ENCODE assay signal across 17 mouse cellular contexts in genomic region chr1:172317431-172317830, GRCm38 (mm10). TPM values are rescaled to one million over a fixed set of nuclear protein-coding genes. Genes with fewer than 3 reads are reported as not detected.
DNase-seq lines count a peak whose midpoint lies in the region; ATAC-seq and TF ChIP-seq lines count a peak whose summit lies in the region.
"Had no signal": no experiment of that assay in that cellular context is flagged by ENCODE, and none has a peak within 500 bp of the region (broad histone marks: within the 10 kb centered on the region; RNA-seq: fewer than 3 reads in every experiment).

No protein-coding gene starts in this region.

- H3K36me3 ChIP-seq in heart, embryonic 11.5 days (ENCODE audit: control insufficient read depth, insufficient read depth, low read length), result no peaks in the 10 kb centered on the region
- H3K36me3 ChIP-seq in midbrain, embryonic 13.5 days, result peaks cover 19% of the 10 kb centered on the region; the same call in 1 of the 2 replicates
- peaks cover 7% of the 10 kb centered on the region; the same call in 1 of the 2 replicates for H3K36me3 ChIP-seq in midbrain, embryonic 11.5 days (ENCODE audit: control insufficient read depth, insufficient read depth, low read length)
- peaks cover 67% of the 10 kb centered on the region for H3K36me3 ChIP-seq in forebrain, embryonic 13.5 days (ENCODE audit: poor library complexity, severe bottlenecking)
- H3K36me3 ChIP-seq: hindbrain, embryonic 15.5 days had no signal

- intact Hi-C loops in heart, postnatal 10 days (cut with DNase I), result no loop called here

- ATAC-seq in heart, embryonic 11.5 days (replicated peaks; ENCODE audit: insufficient number of reproducible peaks, low FRiP score, low TSS enrichment), result no peak
- ATAC-seq in midbrain, embryonic 13.5 days, result no peak
- ATAC-seq in midbrain, embryonic 11.5 days (ENCODE audit: low FRiP score), result no peak
- no peak for ATAC-seq in forebrain, embryonic 13.5 days

- H3K9me3 ChIP-seq in heart, embryonic 11.5 days (replicated peaks; ENCODE audit: control insufficient read depth, low read length), result no peaks in the 10 kb centered on the region
- no peaks in the 10 kb centered on the region for H3K9me3 ChIP-seq in midbrain, embryonic 13.5 days
- no peaks in the 10 kb centered on the region for H3K9me3 ChIP-seq in midbrain, embryonic 11.5 days (ENCODE audit: control insufficient read depth, low read length)
- no peaks in the 10 kb centered on the region for H3K9me3 ChIP-seq in forebrain, embryonic 13.5 days (replicated peaks)
- H3K9me3 ChIP-seq: hindbrain, embryonic 15.5 days; kidney, embryonic 15.5 days; liver, embryonic 15.5 days had no signal

- no peak for TF ChIP-seq CTCF in cortical plate, adult 2 months (IDR thresholded peaks at IDR 0.05; ENCODE audit: extremely low read depth, insufficient read depth, low read length)

- peaks cover 20% of the 10 kb centered on the region for H3K27me3 ChIP-seq in heart, embryonic 11.5 days (ENCODE audit: control insufficient read depth, insufficient read depth, low read length)
- H3K27me3 ChIP-seq in midbrain, embryonic 13.5 days, result peaks cover 3% of the 10 kb centered on the region; the same call in 1 of the 2 replicates
- peaks cover 4% of the 10 kb centered on the region for H3K27me3 ChIP-seq in midbrain, embryonic 11.5 days (ENCODE audit: control insufficient read depth, insufficient read depth, low read length)
- H3K27me3 ChIP-seq in forebrain, embryonic 13.5 days, result no peaks in the 10 kb centered on the region
- H3K27me3 ChIP-seq: CH12.LX; hindbrain, embryonic 15.5 days; kidney, embryonic 15.5 days; liver, embryonic 15.5 days had no signal

- H3K9ac ChIP-seq in heart, embryonic 11.5 days (ENCODE audit: low read depth, low read length), result no peak overlapping the region
- no peak overlapping the region; the same call in 1 of the 2 replicates for H3K9ac ChIP-seq in midbrain, embryonic 13.5 days (replicated peaks)
- H3K9ac ChIP-seq in midbrain, embryonic 11.5 days (ENCODE audit: low read length), result no peak overlapping the region
- 0 out of 2 replicates have a peak overlapping the region, but pooled peaks have one; percentile 37 for H3K9ac ChIP-seq in forebrain, embryonic 13.5 days
- H3K9ac ChIP-seq: hindbrain, embryonic 15.5 days; kidney, embryonic 15.5 days; liver, embryonic 15.5 days had no signal

- TF ChIP-seq POLR2A in cortical plate, adult 2 months (IDR thresholded peaks at IDR 0.05; ENCODE audit: extremely low read depth, insufficient read depth, low read length), result no peak

- H3K4me2 ChIP-seq in heart, embryonic 11.5 days, result peak overlapping the region; percentile 38
- no peak overlapping the region; the same call in 1 of the 2 replicates for H3K4me2 ChIP-seq in midbrain, embryonic 13.5 days (replicated peaks)
- no peak overlapping the region for H3K4me2 ChIP-seq in midbrain, embryonic 11.5 days
- H3K4me2 ChIP-seq in forebrain, embryonic 13.5 days, result peak overlapping the region; percentile 18; the same call in 1 of the 2 replicates
- H3K4me2 ChIP-seq: hindbrain, embryonic 15.5 days; kidney, embryonic 15.5 days; liver, embryonic 15.5 days had no signal

- 46% methylated on average over 18 of the region's 18 CpGs for WGBS in heart, embryonic 11.5 days (ENCODE audit: insufficient replicate concordance)
- WGBS in midbrain, embryonic 13.5 days, result 57% methylated on average over 18 of the region's 18 CpGs
- 56% methylated on average over 18 of the region's 18 CpGs for WGBS in midbrain, embryonic 11.5 days
- 64% methylated on average over 18 of the region's 18 CpGs for WGBS in forebrain, embryonic 13.5 days

- no peak for DNase-seq in heart, postnatal 10 days
- no peak for DNase-seq in midbrain, embryonic 11.5 days (ENCODE audit: low spot score, missing footprints)
- DNase-seq in kidney, postnatal 25 days, result no peak
- no peak for DNase-seq in thymus, postnatal 14 days
- DNase-seq: heart, adult 2 months; left cerebral cortex, postnatal 4 days; lung, postnatal 14 days; midbrain, embryonic 14.5 days had no signal

- no peak overlapping the region for H3K27ac ChIP-seq in heart, embryonic 11.5 days (ENCODE audit: low read depth, low read length)
- H3K27ac ChIP-seq in midbrain, embryonic 13.5 days, result 0 out of 2 replicates have a peak overlapping the region, but pooled peaks have one; percentile 35
- no peak overlapping the region; the same call in 1 of the 2 replicates for H3K27ac ChIP-seq in midbrain, embryonic 11.5 days (ENCODE audit: low read depth, low read length)
- 0 out of 2 replicates have a peak overlapping the region, but pooled peaks have one; percentile 6 for H3K27ac ChIP-seq in cortical plate, adult 2 months (ENCODE audit: insufficient read depth, low read length)
- H3K27ac ChIP-seq in forebrain, embryonic 13.5 days, result peak overlapping the region; percentile 89
- H3K27ac ChIP-seq: heart, adult 2 months; hindbrain, embryonic 15.5 days; kidney, embryonic 15.5 days; liver, embryonic 15.5 days had no signal

- peaks cover 2% of the 10 kb centered on the region; the same call in 1 of the 2 replicates for H3K4me1 ChIP-seq in heart, embryonic 11.5 days (ENCODE audit: control insufficient read depth, insufficient read depth, low read length)
- peaks cover 78% of the 10 kb centered on the region for H3K4me1 ChIP-seq in midbrain, embryonic 13.5 days (replicated peaks)
- peaks cover 26% of the 10 kb centered on the region for H3K4me1 ChIP-seq in midbrain, embryonic 11.5 days (ENCODE audit: control insufficient read depth, insufficient read depth, low read length)
- peaks cover 3% of the 10 kb centered on the region for H3K4me1 ChIP-seq in cortical plate, adult 2 months (ENCODE audit: control insufficient read depth, insufficient read depth, low read length)
- H3K4me1 ChIP-seq in forebrain, embryonic 13.5 days, result peaks cover 94% of the 10 kb centered on the region

- no peak overlapping the region for H3K4me3 ChIP-seq in heart, embryonic 11.5 days (ENCODE audit: low read depth, low read length)
- no peak overlapping the region for H3K4me3 ChIP-seq in midbrain, embryonic 13.5 days (replicated peaks)
- H3K4me3 ChIP-seq in midbrain, embryonic 11.5 days (ENCODE audit: low read depth, low read length), result no peak overlapping the region
- H3K4me3 ChIP-seq in cortical plate, adult 2 months (ENCODE audit: insufficient read depth, low read length), result no peak overlapping the region
- no peak overlapping the region for H3K4me3 ChIP-seq in forebrain, embryonic 13.5 days
- H3K4me3 ChIP-seq: heart, adult 2 months; hindbrain, embryonic 15.5 days; kidney, embryonic 15.5 days; liver, embryonic 15.5 days had no signal

RNA-seq across cellular contexts. Expression of gene Kcnj9, which starts 11.7 kb away (rescaled TPM):
- 0.59 and 0.77 TPM in 2 replicates for polyA plus RNA-seq in heart, embryonic 11.5 days (2014; fragmentation: Nextera tagmentation; extraction: Ambion mirVana)
- total RNA-seq in heart, postnatal 10 days (2021), result not detected
- polyA plus RNA-seq in midbrain, embryonic 13.5 days (2015; fragmentation: Nextera tagmentation; extraction: Ambion mirVana), result 3.6 and 3.9 TPM in 2 replicates
- 0.37 and 0.43 TPM in 2 replicates for polyA plus RNA-seq in midbrain, embryonic 11.5 days (2014; fragmentation: Nextera tagmentation; extraction: Ambion mirVana)
- 169 and 180 TPM in 2 replicates for polyA plus RNA-seq in cortical plate, adult 2 months (2012; rRNA removed)
- polyA plus RNA-seq in forebrain, embryonic 13.5 days (2015; fragmentation: Nextera tagmentation; extraction: Ambion mirVana), result 1.8 and 3.0 TPM in 2 replicates
- total RNA-seq: heart, adult 2 months; neutrophil, adult 5-6 weeks had no signal
- polyA plus RNA-seq: kidney, embryonic 15.5 days; liver, embryonic 15.5 days had no signal

RNA-seq across cellular contexts. Expression of gene Atp1a2, which starts 19.6 kb away (rescaled TPM):
- polyA plus RNA-seq in heart, embryonic 11.5 days (2014; fragmentation: Nextera tagmentation; extraction: Ambion mirVana), result 4.7 and 7.0 TPM in 2 replicates
- 100 to 1,000 TPM; 228 to 235 TPM for total RNA-seq in heart, postnatal 10 days (2021)
- 25.3 and 25.8 TPM in 2 replicates for polyA plus RNA-seq in midbrain, embryonic 13.5 days (2015; fragmentation: Nextera tagmentation; extraction: Ambion mirVana)
- polyA plus RNA-seq in midbrain, embryonic 11.5 days (2014; fragmentation: Nextera tagmentation; extraction: Ambion mirVana), result 1.4 and 1.9 TPM in 2 replicates
- 534 and 567 TPM in 2 replicates for polyA plus RNA-seq in cortical plate, adult 2 months (2012; rRNA removed)
- polyA plus RNA-seq in forebrain, embryonic 13.5 days (2015; fragmentation: Nextera tagmentation; extraction: Ambion mirVana), result 17.6 and 17.8 TPM in 2 replicates
- total RNA-seq: neutrophil, adult 5-6 weeks had no signal

RNA-seq across cellular contexts. Expression of gene Kcnj10, which starts 23.6 kb away (rescaled TPM):
- 0.09 TPM in 1 of 2 replicates, not detected in the other for polyA plus RNA-seq in heart, embryonic 11.5 days (2014; fragmentation: Nextera tagmentation; extraction: Ambion mirVana)
- under 1 TPM; 0.05 to 0.19 TPM for total RNA-seq in heart, postnatal 10 days (2021)
- 0.98 TPM in 2 replicates for polyA plus RNA-seq in midbrain, embryonic 13.5 days (2015; fragmentation: Nextera tagmentation; extraction: Ambion mirVana)
- polyA plus RNA-seq in midbrain, embryonic 11.5 days (2014; fragmentation: Nextera tagmentation; extraction: Ambion mirVana), result 0.75 TPM in 2 replicates
- 96.8 and 102 TPM in 2 replicates for polyA plus RNA-seq in cortical plate, adult 2 months (2012; rRNA removed)
- polyA plus RNA-seq in forebrain, embryonic 13.5 days (2015; fragmentation: Nextera tagmentation; extraction: Ambion mirVana), result 1.2 and 1.5 TPM in 2 replicates
- total RNA-seq: neutrophil, adult 5-6 weeks had no signal

RNA-seq across cellular contexts. Expression of gene Igsf8, which starts 56.0 kb away (rescaled TPM):
- 22.8 and 24.0 TPM in 2 replicates for polyA plus RNA-seq in heart, embryonic 11.5 days (2014; fragmentation: Nextera tagmentation; extraction: Ambion mirVana)
- 10 to 100 TPM; 13.6 to 17.1 TPM for total RNA-seq in heart, postnatal 10 days (2021)
- polyA plus RNA-seq in midbrain, embryonic 13.5 days (2015; fragmentation: Nextera tagmentation; extraction: Ambion mirVana), result 90.3 and 112 TPM in 2 replicates
- 47.2 and 55.1 TPM in 2 replicates for polyA plus RNA-seq in midbrain, embryonic 11.5 days (2014; fragmentation: Nextera tagmentation; extraction: Ambion mirVana)
- 318 and 326 TPM in 2 replicates for polyA plus RNA-seq in cortical plate, adult 2 months (2012; rRNA removed)
- polyA plus RNA-seq in forebrain, embryonic 13.5 days (2015; fragmentation: Nextera tagmentation; extraction: Ambion mirVana), result 164 and 169 TPM in 2 replicates

RNA-seq across cellular contexts. Expression of gene Pigm, which starts 58.9 kb away (rescaled TPM):
- 8.8 and 9.8 TPM in 2 replicates for polyA plus RNA-seq in heart, embryonic 11.5 days (2014; fragmentation: Nextera tagmentation; extraction: Ambion mirVana)
- total RNA-seq in heart, postnatal 10 days (2021), result 1 to 10 TPM; 9.1 TPM
- 4.9 and 5.7 TPM in 2 replicates for polyA plus RNA-seq in midbrain, embryonic 13.5 days (2015; fragmentation: Nextera tagmentation; extraction: Ambion mirVana)
- polyA plus RNA-seq in midbrain, embryonic 11.5 days (2014; fragmentation: Nextera tagmentation; extraction: Ambion mirVana), result 11.0 and 12.2 TPM in 2 replicates
- polyA plus RNA-seq in cortical plate, adult 2 months (2012; rRNA removed), result 6.5 TPM in 2 replicates
- 5.6 and 6.2 TPM in 2 replicates for polyA plus RNA-seq in forebrain, embryonic 13.5 days (2015; fragmentation: Nextera tagmentation; extraction: Ambion mirVana)

Comparison
In these comparisons a context has a peak if more than half of its experiments do, and no peak if none do; other contexts are left out.
1. H3K27ac ChIP-seq: peak in midbrain, embryonic 13.5 days (single experiment), cortical plate, adult 2 months (single experiment) and forebrain, embryonic 13.5 days (single experiment); none in heart, embryonic 11.5 days (single experiment) and midbrain, embryonic 11.5 days (single experiment).
2. H3K4me2 ChIP-seq: peak in heart, embryonic 11.5 days (single experiment) and forebrain, embryonic 13.5 days (single experiment); none in midbrain, embryonic 13.5 days (single experiment) and midbrain, embryonic 11.5 days (single experiment).
3. RNA of gene Kcnj9, which starts 11.7 kb away (polyA plus RNA-seq): 169 to 180 TPM in cortical plate, adult 2 months; 3.6 to 3.9 TPM in midbrain, embryonic 13.5 days, 1.8 to 3.0 TPM in forebrain, embryonic 13.5 days, 0.59 to 0.77 TPM in heart, embryonic 11.5 days and 0.37 to 0.43 TPM in midbrain, embryonic 11.5 days; every median in the first group is over 10 times any median in the second.
4. RNA of gene Atp1a2, which starts 19.6 kb away (polyA plus RNA-seq): 534 to 567 TPM in cortical plate, adult 2 months; 25.3 to 25.8 TPM in midbrain, embryonic 13.5 days, 17.6 to 17.8 TPM in forebrain, embryonic 13.5 days, 4.7 to 7.0 TPM in heart, embryonic 11.5 days and 1.4 to 1.9 TPM in midbrain, embryonic 11.5 days; every median in the first group is over 10 times any median in the second.
5. RNA of gene Kcnj10, which starts 23.6 kb away (polyA plus RNA-seq): 96.8 to 102 TPM in cortical plate, adult 2 months; 1.2 to 1.5 TPM in forebrain, embryonic 13.5 days, 0.98 TPM in midbrain, embryonic 13.5 days, 0.75 TPM in midbrain, embryonic 11.5 days and 0.09 TPM in heart, embryonic 11.5 days; every median in the first group is over 10 times any median in the second.